Mouse (Mus musculus) heart, embryonic 14.5 days (tissue): Measurements from ENCODE around the gene Rab17. TPM values are rescaled to one million over a fixed set of nuclear protein-coding genes. Genes with fewer than 3 reads are reported as not detected.

ENCODE experiments used
- ATAC-seq: fragments of 200-750 bp; cut with Nextera tagmentation; 2 replicates; pipeline ENCODE4 v1.8.0; 2017; ENCODE audit warnings: low read depth, moderate TSS enrichment; ENCODE audit not compliant: insufficient number of reproducible peaks, insufficient read depth, low FRiP score
- H3K27ac ChIP-seq, 2 experiments: fragments of 200-500 bp in 1 of 2; fragments of 300-500 bp in 1 of 2; sonication (generic) in 1 of 2; replicated peaks in 1 of 2; 2 replicates each; pipeline ENCODE4 v1.5.1; 2012 to 2014; ENCODE audit warnings: low read depth in 2 of 2, low read length in 2 of 2, control low read depth in 1 of 2, mild to moderate bottlenecking in 1 of 2, mixed read lengths in 1 of 2; ENCODE audit not compliant: control insufficient read depth in 1 of 2, insufficient read depth in 1 of 2
- H3K27me3 ChIP-seq: fragments of 300-500 bp; sonication (generic); 2 replicates; pipeline ENCODE4 v1.6.1; 2014; ENCODE audit warnings: mild to moderate bottlenecking, low read length, control low read depth; ENCODE audit not compliant: control insufficient read depth, insufficient read depth
- H3K36me3 ChIP-seq: fragments of 300-500 bp; sonication (generic); 2 replicates; pipeline ENCODE4 v1.6.1; 2014; ENCODE audit warnings: mild to moderate bottlenecking, control low read depth, low read length, mixed read lengths; ENCODE audit not compliant: control insufficient read depth, insufficient read depth
- H3K4me1 ChIP-seq, 2 experiments: fragments of 200-500 bp in 1 of 2; fragments of 300-500 bp in 1 of 2; sonication (generic) in 1 of 2; 2 replicates each; pipeline ENCODE4 v1.6.1; 2012 to 2014; ENCODE audit warnings: low read length in 2 of 2, control low read depth in 1 of 2, mixed read lengths in 1 of 2; ENCODE audit not compliant: control insufficient read depth in 2 of 2, insufficient read depth in 2 of 2
- H3K4me2 ChIP-seq: fragments of 300-500 bp; sonication (generic); 2 replicates; pipeline ENCODE4 v1.6.1; 2014; ENCODE audit warnings: mild to moderate bottlenecking, low read length
- H3K4me3 ChIP-seq, 2 experiments: fragments of 200-500 bp in 1 of 2; fragments of 300-500 bp in 1 of 2; sonication (generic) in 1 of 2; 2 replicates each; pipeline ENCODE4 v1.5.1; 2012 to 2014; ENCODE audit warnings: low read length in 2 of 2, mild to moderate bottlenecking in 2 of 2, control low read depth in 1 of 2, low read depth in 1 of 2, moderate library complexity in 1 of 2; ENCODE audit not compliant: control insufficient read depth in 1 of 2, insufficient read depth in 1 of 2
- H3K9ac ChIP-seq: fragments of 300-500 bp; sonication (generic); 2 replicates; pipeline ENCODE4 v1.6.1; 2014; ENCODE audit warnings: mild to moderate bottlenecking, low read length
- H3K9me3 ChIP-seq: fragments of 300-500 bp; sonication (generic); 2 replicates; pipeline ENCODE4 v1.6.1; 2016; ENCODE audit warnings: low read length, control low read depth; ENCODE audit not compliant: control insufficient read depth
- WGBS: fragments of 180-500 bp; shearing (Covaris S2); extraction: QIAGEN DNeasy Blood & Tissue Kit; methylation state at CpG from one replicate; pipeline ENCODE4 v1.1.7; 2014; 5-methylcytosine and 5-hydroxymethylcytosine counted together
- polyA plus RNA-seq: library from polyadenylated mRNA; unstranded; fragments of >200 nt; fragmentation: Nextera tagmentation; extraction: Ambion mirVana; gene quantifications from 2 replicates; pipeline ENCODE4 v1.2.1, GENCODE M21; 2014

Rab17 gene
- polyA plus RNA-seq, 1 experiment from 2014 or later: 2.5 TPM

DNA sequence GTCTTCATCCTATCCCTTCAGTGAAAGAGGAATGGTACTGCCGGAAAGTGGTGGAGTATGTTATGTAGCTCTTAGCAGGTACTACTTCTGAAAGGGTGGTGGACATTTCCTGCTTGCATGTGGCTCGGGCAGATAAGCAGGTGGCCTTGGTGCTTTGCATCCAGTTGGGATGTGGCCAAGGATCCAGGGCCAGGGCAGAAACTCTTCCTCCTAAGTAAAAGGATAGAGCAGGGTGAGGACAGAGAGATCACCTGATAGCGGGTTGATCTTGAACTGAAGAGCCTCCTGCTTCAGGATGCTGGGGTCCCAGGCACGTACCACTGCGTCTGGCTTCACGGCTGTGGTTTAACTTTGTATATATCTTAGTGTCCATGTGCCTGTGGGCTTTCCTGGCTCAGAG lies 39.8 kb upstream of the Rab17 start:
- H3K4me2 ChIP-seq: 0 out of 2 replicates have a peak overlapping the region, but pooled peaks have one; percentile 6
- H3K4me1 ChIP-seq: peaks cover 58 to 86% of the 10 kb centered on the region in 2 experiments
- 58% methylated on average over 6 of the region's 6 CpGs for WGBS

DNA sequence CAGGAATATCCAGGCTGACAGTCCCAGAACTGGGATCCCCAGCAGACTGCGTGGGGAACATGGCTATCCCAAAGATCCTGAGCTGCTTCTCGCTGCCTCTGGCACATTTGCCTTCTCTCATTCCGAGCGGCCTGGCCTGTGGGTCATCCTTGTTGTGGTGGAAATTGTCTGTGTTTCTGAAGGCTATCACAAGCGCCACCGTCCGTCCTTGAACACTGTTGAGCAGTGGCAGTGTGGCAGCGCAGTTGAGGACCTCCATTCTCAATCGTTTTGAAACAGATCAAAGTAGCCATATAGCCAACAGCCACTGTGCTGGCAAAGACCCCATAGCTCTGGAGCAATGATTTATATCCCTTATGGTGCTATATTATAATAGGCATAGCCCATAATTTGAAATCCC lies 39.3 kb upstream of the Rab17 start:
- Histone ChIP-seq H3K9ac (peak overlapping the region; percentile 61), H3K4me1 (peaks cover 55 to 86% of the 10 kb centered on the region in 2 experiments), H3K9me3 (no peaks in the 10 kb centered on the region), H3K27ac (peak overlapping the region; percentile 30 to 97), H3K36me3 (no peaks in the 10 kb centered on the region), H3K4me2 (peak overlapping the region; percentile 6; the same call in 1 of the 2 replicates), H3K27me3 (no peaks in the 10 kb centered on the region), H3K4me3 (no peak overlapping the region)
- no peak for ATAC-seq
- WGBS: 71% methylated on average over 9 of the region's 9 CpGs

More for the DNA sequence above, 39.8 kb upstream of the Rab17 start:
- Histone ChIP-seq H3K27me3 (no peaks in the 10 kb centered on the region), H3K36me3 (no peaks in the 10 kb centered on the region), H3K27ac (peak overlapping the region; percentile 9 to 97; a peak in 3 of 4 replicates), H3K4me3 (no peak overlapping the region), H3K9ac (peak overlapping the region; percentile 61; the same call in 1 of the 2 replicates), H3K9me3 (no peaks in the 10 kb centered on the region)
- ATAC-seq: no peak

DNA sequence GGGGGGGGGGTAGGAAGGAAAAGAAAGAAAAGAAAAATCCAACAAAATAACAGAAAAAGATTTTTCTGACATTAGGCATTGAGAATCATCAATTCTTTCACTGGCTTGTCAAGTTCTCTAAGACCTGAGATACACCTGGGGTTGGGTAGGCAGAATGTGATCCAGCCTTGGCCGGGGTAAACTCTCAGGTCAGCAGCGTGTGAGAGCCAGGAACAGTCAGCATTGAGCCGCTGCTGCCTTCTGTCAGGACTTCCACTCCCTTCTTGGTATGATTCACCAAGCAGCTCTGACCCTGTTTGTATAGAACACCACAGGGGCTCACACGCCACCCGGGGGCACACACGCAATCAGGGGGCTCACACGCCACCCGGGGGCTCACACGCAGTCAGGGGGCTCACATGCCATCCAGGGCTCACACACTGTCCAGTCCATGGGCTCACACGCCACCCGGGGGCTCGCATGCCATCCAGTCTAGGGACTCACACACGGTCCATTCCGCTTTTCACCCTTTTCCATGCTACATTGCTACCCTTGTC lies 38.8 kb upstream of the Rab17 start:
- H3K4me3 ChIP-seq: no peak overlapping the region
- peak overlapping the region; percentile 6; the same call in 1 of the 2 replicates for H3K4me2 ChIP-seq
- no peaks in the 10 kb centered on the region for H3K36me3 ChIP-seq
- H3K27ac ChIP-seq: peak overlapping the region; percentile 30 to 97
- H3K9ac ChIP-seq: peak overlapping the region; percentile 61
- H3K9me3 ChIP-seq: no peaks in the 10 kb centered on the region
- ATAC-seq: no peak
- peaks cover 53 to 86% of the 10 kb centered on the region in 2 experiments for H3K4me1 ChIP-seq
- no peaks in the 10 kb centered on the region for H3K27me3 ChIP-seq
- WGBS: 76% methylated on average over 14 of the region's 14 CpGs

GRCm38 (mm10) chr1:91006708-91007107 lies 37.2 kb upstream of the Rab17 start:
- 78% methylated on average over 9 of the region's 9 CpGs for WGBS

GRCm38 (mm10) chr1:91006037-91006436 lies 36.6 kb upstream of the Rab17 start:
- no peak overlapping the region for H3K4me3 ChIP-seq
- ATAC-seq: no peak
- H3K4me2 ChIP-seq: no peak overlapping the region
- WGBS: 68% methylated on average over 5 of the region's 5 CpGs
- H3K27me3 ChIP-seq: no peaks in the 10 kb centered on the region
- peaks cover 8% of the 10 kb centered on the region; the same call in 1 of the 2 replicates for H3K36me3 ChIP-seq
- H3K27ac ChIP-seq: peak overlapping the region in 1 of 2 experiments; percentile 49; a peak in 1 of 4 replicates
- H3K9ac ChIP-seq: peak overlapping the region; percentile 2; the same call in 1 of the 2 replicates
- no peaks in the 10 kb centered on the region for H3K9me3 ChIP-seq
- peaks cover 52 to 86% of the 10 kb centered on the region in 2 experiments for H3K4me1 ChIP-seq

More at GRCm38 (mm10) chr1:91006708-91007107, 37.2 kb upstream of the Rab17 start:
- Histone ChIP-seq H3K27ac (peak overlapping the region in 1 of 2 experiments; percentile 49; a peak in 2 of 4 replicates), H3K4me1 (peaks cover 52 to 86% of the 10 kb centered on the region in 2 experiments), H3K9ac (peak overlapping the region; percentile 2; the same call in 1 of the 2 replicates), H3K36me3 (peaks cover 8% of the 10 kb centered on the region; the same call in 1 of the 2 replicates), H3K4me2 (no peak overlapping the region), H3K4me3 (no peak overlapping the region), H3K9me3 (no peaks in the 10 kb centered on the region), H3K27me3 (no peaks in the 10 kb centered on the region)
- no peak for ATAC-seq

DNA sequence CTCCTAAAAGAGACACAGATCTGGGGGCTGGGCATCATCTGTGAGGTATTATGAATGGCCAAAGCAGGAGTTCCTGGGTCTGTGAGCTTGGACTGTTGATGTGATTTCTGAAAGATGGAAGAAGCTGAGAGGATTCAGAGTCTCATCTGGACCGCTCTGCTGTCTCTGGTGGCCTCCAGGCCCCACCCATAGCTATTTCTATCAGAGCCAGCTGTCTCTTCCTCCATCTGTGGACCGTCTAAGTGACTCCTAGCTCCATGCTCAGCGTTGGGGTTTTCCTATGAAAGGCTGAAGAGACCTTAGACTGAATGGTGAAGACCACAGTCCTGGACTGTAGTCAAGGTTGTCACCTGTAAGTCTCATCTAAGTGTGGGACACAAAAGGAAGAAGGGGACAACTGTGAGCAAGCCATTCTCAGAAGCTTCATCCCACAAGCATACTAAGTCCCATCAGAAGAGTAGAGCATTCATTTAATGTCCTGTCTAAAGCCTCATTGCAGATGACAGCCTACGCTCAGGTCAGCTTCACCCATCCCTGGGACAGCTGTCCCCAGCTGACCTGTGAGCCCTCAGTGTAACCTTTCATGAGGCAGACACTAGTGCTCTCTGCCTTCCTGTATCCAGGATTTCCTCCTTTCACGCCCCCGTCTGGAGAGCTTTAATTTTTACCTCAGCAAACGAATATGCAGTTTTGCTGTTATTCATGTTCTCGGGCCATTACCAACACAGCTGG lies 34.2 kb upstream of the Rab17 start:
- H3K27ac ChIP-seq: peak overlapping the region in 1 of 2 experiments; percentile 99; a peak in 1 of 4 replicates
- no peak for ATAC-seq
- no peak overlapping the region for H3K4me2 ChIP-seq
- peaks cover 8% of the 10 kb centered on the region; the same call in 1 of the 2 replicates for H3K36me3 ChIP-seq
- H3K27me3 ChIP-seq: no peaks in the 10 kb centered on the region
- peaks cover 37 to 71% of the 10 kb centered on the region in 2 experiments for H3K4me1 ChIP-seq
- WGBS: 64% methylated on average over 8 of the region's 8 CpGs
- H3K9ac ChIP-seq: 0 out of 2 replicates have a peak overlapping the region, but pooled peaks have one; percentile 1
- H3K9me3 ChIP-seq: no peaks in the 10 kb centered on the region
- H3K4me3 ChIP-seq: no peak overlapping the region

- peak overlapping the region; percentile 3 to 99; a peak in 3 of 4 replicates for H3K27ac ChIP-seq
- 0 out of 2 replicates have a peak overlapping the region, but pooled peaks have one; percentile 13 for H3K9ac ChIP-seq
- H3K4me2 ChIP-seq: no peak overlapping the region
- no peaks in the 10 kb centered on the region for H3K9me3 ChIP-seq
- H3K36me3 ChIP-seq: peaks cover 8% of the 10 kb centered on the region; the same call in 1 of the 2 replicates
- 46% methylated on average over 3 of the region's 3 CpGs for WGBS
- peaks cover 34 to 65% of the 10 kb centered on the region in 2 experiments for H3K4me1 ChIP-seq
- H3K4me3 ChIP-seq: no peak overlapping the region
- ATAC-seq: no peak
- H3K27me3 ChIP-seq: no peaks in the 10 kb centered on the region
Measured at GRCm38 (mm10) chr1:91002641-91003040, 33.2 kb upstream of the Rab17 start.
